Mouse (Mus musculus) neural tube, embryonic 12.5 days (tissue): Measurements from ENCODE around the gene 1810013L24Rik. TPM values are rescaled to one million over a fixed set of nuclear protein-coding genes. Genes with fewer than 3 reads are reported as not detected.
A peak's percentile ranks its signal among the peaks of the same experiment; 100 is the strongest.

Experiments used
- ATAC-seq: fragments of 200-750 bp; cut with Nextera tagmentation; 2 replicates; pipeline ENCODE4 v1.8.0; 2017; ENCODE audit warnings: low read depth, mild to moderate bottlenecking, moderate TSS enrichment, moderate library complexity; ENCODE audit not compliant: low FRiP score
- H3K27ac ChIP-seq: fragments of 300-500 bp; sonication (generic); 2 replicates; pipeline ENCODE4 v1.5.1; 2016
- H3K27me3 ChIP-seq: fragments of 300-500 bp; sonication (generic); replicated peaks from 2 replicates; pipeline ENCODE4 v1.6.1; 2016; ENCODE audit warnings: mild to moderate bottlenecking
- H3K36me3 ChIP-seq: fragments of 300-500 bp; sonication (generic); 2 replicates; pipeline ENCODE4 v1.6.1; 2016; ENCODE audit warnings: mild to moderate bottlenecking
- H3K4me1 ChIP-seq: fragments of 300-500 bp; sonication (generic); 2 replicates; pipeline ENCODE4 v1.6.1; 2016
- H3K4me2 ChIP-seq: fragments of 300-500 bp; sonication (generic); replicated peaks from 2 replicates; pipeline ENCODE4 v1.6.1; 2016; ENCODE audit warnings: mild to moderate bottlenecking
- H3K4me3 ChIP-seq: fragments of 300-500 bp; sonication (generic); 2 replicates; pipeline ENCODE4 v1.5.1; 2016
- H3K9ac ChIP-seq: fragments of 300-500 bp; sonication (generic); 2 replicates; pipeline ENCODE4 v1.6.1; 2016; ENCODE audit warnings: mild to moderate bottlenecking
- H3K9me3 ChIP-seq: fragments of 300-500 bp; sonication (generic); 2 replicates; pipeline ENCODE4 v1.6.1; 2016; ENCODE audit warnings: mild to moderate bottlenecking
- WGBS: fragments of 180-500 bp; shearing (Covaris S2); methylation state at CpG from one replicate; pipeline ENCODE4 v1.1.7; 2016; 5-methylcytosine and 5-hydroxymethylcytosine counted together
- polyA plus RNA-seq: library from polyadenylated mRNA; unstranded; fragments of >200 nt; fragmentation: Nextera tagmentation; extraction: Ambion mirVana; gene quantifications from 2 replicates; pipeline ENCODE4 v1.2.1, GENCODE M21; 2016

The 1810013L24Rik gene
- polyA plus RNA-seq, 1 experiment from 2014 or later = 45.0 TPM

GRCm38 (mm10) chr16:8842962-8843361 lies 13.1 kb downstream of the 1810013L24Rik start:
- ATAC-seq = no peak
- H3K36me3 ChIP-seq = peaks cover 29% of the 10 kb centered on the region
- WGBS = 94% methylated on average over 10 of the region's 10 CpGs

DNA sequence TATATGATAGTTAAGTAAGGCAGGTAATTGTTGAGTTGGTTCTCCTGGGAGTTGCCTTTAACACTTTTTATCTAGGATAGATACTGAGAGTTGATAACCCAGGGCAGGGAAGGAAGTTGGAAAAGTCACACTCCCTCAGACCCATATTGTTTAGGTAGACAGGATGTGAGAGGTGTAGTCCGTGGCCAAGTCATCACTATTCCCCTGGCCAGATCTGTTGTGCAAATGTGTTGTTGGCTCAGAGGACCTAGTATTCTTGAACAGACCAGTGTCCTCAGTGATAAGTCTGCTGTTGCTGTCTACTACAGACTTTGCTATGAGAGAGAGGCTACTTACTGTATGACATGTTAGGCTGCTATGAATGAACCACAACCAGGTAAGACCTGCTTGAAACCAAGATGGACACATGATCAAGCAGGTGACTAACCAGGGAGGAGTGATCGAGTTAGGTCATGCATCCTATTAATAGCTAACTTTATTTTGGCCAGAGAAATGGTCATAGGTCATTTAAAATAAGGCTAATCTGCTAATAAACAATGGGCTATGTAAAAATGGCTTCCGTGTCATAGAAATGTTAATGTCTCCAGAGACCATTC lies 13.8 kb downstream of the 1810013L24Rik start:
- H3K4me3 ChIP-seq = no peak overlapping the region
- WGBS = 93% methylated on average over 3 of the region's 3 CpGs
- ATAC-seq = no peak
- H3K9ac ChIP-seq = no peak overlapping the region
- H3K27ac ChIP-seq = no peak overlapping the region
- no peaks in the 10 kb centered on the region for H3K27me3 ChIP-seq
- peaks cover 23% of the 10 kb centered on the region for H3K36me3 ChIP-seq
- H3K4me1 ChIP-seq = no peaks in the 10 kb centered on the region
- no peak overlapping the region for H3K4me2 ChIP-seq
- H3K9me3 ChIP-seq = no peaks in the 10 kb centered on the region

More at GRCm38 (mm10) chr16:8842962-8843361, 13.1 kb downstream of the 1810013L24Rik start:
- Histone ChIP-seq H3K27me3 (no peaks in the 10 kb centered on the region), H3K4me1 (no peaks in the 10 kb centered on the region), H3K4me2 (no peak overlapping the region), H3K9me3 (no peaks in the 10 kb centered on the region), H3K9ac (no peak overlapping the region), H3K4me3 (no peak overlapping the region), H3K27ac (no peak overlapping the region)

DNA sequence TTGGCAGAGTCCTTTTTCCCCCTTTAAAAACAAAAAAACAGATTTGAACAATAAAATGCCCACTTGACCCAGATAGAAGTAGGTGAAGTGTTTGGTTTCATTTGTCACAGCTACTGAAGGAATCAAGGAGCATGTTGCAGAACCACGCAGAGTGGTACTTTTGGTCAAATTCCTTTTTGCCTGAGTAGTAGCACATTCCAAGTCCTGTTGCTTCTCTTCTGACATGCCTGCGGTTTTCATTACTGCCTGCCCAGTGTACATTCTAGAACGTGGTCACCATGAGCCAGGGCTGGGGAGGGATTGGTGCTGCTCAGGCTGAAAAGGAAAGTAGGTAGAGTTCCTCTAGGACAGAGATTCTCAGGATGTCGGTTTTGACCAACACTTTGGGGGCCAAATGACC lies 16.1 kb downstream of the 1810013L24Rik start:
- Histone ChIP-seq H3K4me1 (no peaks in the 10 kb centered on the region), H3K9ac (no peak overlapping the region), H3K27ac (no peak overlapping the region), H3K4me2 (no peak overlapping the region), H3K9me3 (no peaks in the 10 kb centered on the region), H3K36me3 (peaks cover 20% of the 10 kb centered on the region), H3K27me3 (no peaks in the 10 kb centered on the region), H3K4me3 (no peak overlapping the region)
- no peak for ATAC-seq
- 90% methylated on average over 4 of the region's 4 CpGs for WGBS

DNA sequence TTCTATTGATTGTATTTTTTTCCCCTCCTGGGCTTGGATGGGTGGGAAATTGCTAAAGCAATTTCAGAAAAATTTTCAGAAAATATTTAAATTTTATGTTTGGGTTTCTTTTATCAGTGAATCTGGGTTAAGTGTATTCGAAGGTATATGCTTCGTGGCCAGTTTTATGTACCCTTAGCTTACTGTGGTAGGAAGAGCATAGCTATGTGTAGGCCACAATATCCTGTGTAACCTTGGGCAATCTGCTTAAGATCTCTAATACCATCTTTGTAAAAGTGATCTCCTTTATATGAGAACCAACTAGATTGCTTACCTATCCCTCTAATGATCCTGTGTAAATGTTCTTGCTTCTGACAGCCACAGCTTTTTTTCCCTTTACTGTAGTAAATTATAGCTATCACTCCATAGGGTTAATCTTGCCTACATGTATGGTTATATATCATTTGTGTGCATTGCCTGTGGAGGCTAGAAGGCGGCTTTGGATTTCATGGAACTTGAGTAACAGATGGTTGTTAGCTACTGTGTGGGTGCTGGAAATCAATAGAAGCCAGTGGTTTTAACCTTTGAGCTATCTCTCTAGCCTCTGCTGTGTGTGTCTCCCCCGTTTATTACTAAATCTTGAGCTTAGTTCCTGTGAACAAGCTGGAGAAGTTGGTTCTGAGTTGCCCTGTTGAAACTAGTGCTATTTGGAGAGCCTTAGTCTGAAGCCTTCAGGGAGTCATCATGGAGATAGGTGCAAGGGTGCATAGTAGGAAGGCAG lies 18.6 kb downstream of the 1810013L24Rik start:
- Histone ChIP-seq H3K9me3 (no peaks in the 10 kb centered on the region), H3K27me3 (no peaks in the 10 kb centered on the region), H3K27ac (no peak overlapping the region), H3K4me2 (no peak overlapping the region), H3K4me3 (no peak overlapping the region), H3K9ac (no peak overlapping the region), H3K36me3 (peaks cover 14% of the 10 kb centered on the region), H3K4me1 (no peaks in the 10 kb centered on the region; the same call in 1 of the 2 replicates)
- ATAC-seq = no peak
- 87% methylated on average over 4 of the region's 4 CpGs for WGBS

GRCm38 (mm10) chr16:8849929-8850328 lies 20.0 kb downstream of the 1810013L24Rik start:
- ATAC-seq = no peak

GRCm38 (mm10) chr16:8855143-8855542 lies 25.2 kb downstream of the 1810013L24Rik start:
- 94% methylated on average over 2 of the region's 2 CpGs for WGBS
- no peak overlapping the region for H3K9ac ChIP-seq
- H3K4me1 ChIP-seq = no peaks in the 10 kb centered on the region; the same call in 1 of the 2 replicates
- no peak overlapping the region for H3K4me3 ChIP-seq
- peaks cover 29% of the 10 kb centered on the region for H3K36me3 ChIP-seq
- H3K27me3 ChIP-seq = no peaks in the 10 kb centered on the region
- ATAC-seq = no peak
- H3K4me2 ChIP-seq = no peak overlapping the region
- no peak overlapping the region for H3K27ac ChIP-seq
- H3K9me3 ChIP-seq = no peaks in the 10 kb centered on the region

More at GRCm38 (mm10) chr16:8849929-8850328, 20.0 kb downstream of the 1810013L24Rik start:
- Histone ChIP-seq H3K4me3 (no peak overlapping the region), H3K27me3 (no peaks in the 10 kb centered on the region), H3K9me3 (no peaks in the 10 kb centered on the region), H3K36me3 (peaks cover 9% of the 10 kb centered on the region), H3K4me2 (no peak overlapping the region), H3K27ac (no peak overlapping the region), H3K4me1 (no peaks in the 10 kb centered on the region; the same call in 1 of the 2 replicates), H3K9ac (no peak overlapping the region)
- 84% methylated on average over 1 of the region's 1 CpGs for WGBS

GRCm38 (mm10) chr16:8856820-8857219 lies 26.9 kb downstream of the 1810013L24Rik start:
- Histone ChIP-seq H3K36me3 (peaks cover 37% of the 10 kb centered on the region), H3K9ac (no peak overlapping the region)
- WGBS = 85% methylated on average over 2 of the region's 2 CpGs

GRCm38 (mm10) chr16:8862336-8862987 lies 32.6 kb downstream of the 1810013L24Rik start:
- H3K4me3 ChIP-seq = no peak overlapping the region
- H3K27me3 ChIP-seq = no peaks in the 10 kb centered on the region
- H3K9ac ChIP-seq = no peak overlapping the region
- no peaks in the 10 kb centered on the region for H3K9me3 ChIP-seq
- no peak overlapping the region for H3K27ac ChIP-seq
- H3K36me3 ChIP-seq = peaks cover 20% of the 10 kb centered on the region; the same call in 1 of the 2 replicates
- no peak overlapping the region for H3K4me2 ChIP-seq
- no peaks in the 10 kb centered on the region for H3K4me1 ChIP-seq
- 90% methylated on average over 5 of the region's 5 CpGs for WGBS
- no peak for ATAC-seq

More at GRCm38 (mm10) chr16:8856820-8857219, 26.9 kb downstream of the 1810013L24Rik start:
- Histone ChIP-seq H3K27ac (no peak overlapping the region), H3K4me1 (no peaks in the 10 kb centered on the region; the same call in 1 of the 2 replicates), H3K4me3 (no peak overlapping the region), H3K27me3 (no peaks in the 10 kb centered on the region), H3K9me3 (no peaks in the 10 kb centered on the region), H3K4me2 (no peak overlapping the region)
- ATAC-seq = no peak

- no peaks in the 10 kb centered on the region for H3K4me1 ChIP-seq
- 81% methylated on average over 4 of the region's 4 CpGs for WGBS
- ATAC-seq = no peak
- no peak overlapping the region for H3K9ac ChIP-seq
- H3K27ac ChIP-seq = no peak overlapping the region
- no peak overlapping the region for H3K4me3 ChIP-seq
- H3K27me3 ChIP-seq = no peaks in the 10 kb centered on the region
- no peak overlapping the region for H3K4me2 ChIP-seq
- no peaks in the 10 kb centered on the region for H3K9me3 ChIP-seq
- H3K36me3 ChIP-seq = peaks cover 19% of the 10 kb centered on the region; the same call in 1 of the 2 replicates
Observed at GRCm38 (mm10) chr16:8864223-8864631, 34.3 kb downstream of the 1810013L24Rik start.

DNA sequence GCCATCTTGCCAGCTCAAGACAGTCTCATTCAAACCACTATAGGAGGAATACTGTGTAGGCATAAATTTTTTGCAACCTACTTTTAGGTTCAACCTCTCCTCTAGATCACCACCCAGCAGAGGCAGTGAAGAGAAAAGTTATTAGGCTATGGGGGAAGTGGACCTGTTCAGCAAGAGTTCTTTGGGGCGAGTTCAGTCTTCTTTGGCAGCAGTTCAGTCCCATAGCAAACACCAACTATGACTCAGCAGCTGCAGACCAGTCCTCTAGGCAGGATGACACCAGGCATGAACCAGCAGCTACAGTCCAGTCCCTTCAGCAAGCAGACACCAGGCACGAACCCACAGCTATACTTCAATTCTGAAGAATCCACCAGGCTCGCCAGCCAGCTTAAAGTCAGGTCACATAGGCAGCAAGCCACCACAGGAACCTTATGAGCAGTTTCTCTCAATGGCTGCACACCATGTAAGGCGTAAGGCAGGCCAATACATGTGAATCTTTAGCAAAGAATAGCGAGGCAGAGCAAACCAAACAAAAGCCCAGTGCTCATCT lies 37.6 kb downstream of the 1810013L24Rik start:
- WGBS = 89% methylated on average over 5 of the region's 5 CpGs
- Histone ChIP-seq H3K4me1 (no peaks in the 10 kb centered on the region), H3K27me3 (no peaks in the 10 kb centered on the region), H3K4me3 (no peak overlapping the region), H3K9ac (no peak overlapping the region), H3K36me3 (peaks cover 3% of the 10 kb centered on the region; the same call in 1 of the 2 replicates), H3K9me3 (no peaks in the 10 kb centered on the region), H3K27ac (no peak overlapping the region), H3K4me2 (no peak overlapping the region)
- ATAC-seq = no peak

DNA sequence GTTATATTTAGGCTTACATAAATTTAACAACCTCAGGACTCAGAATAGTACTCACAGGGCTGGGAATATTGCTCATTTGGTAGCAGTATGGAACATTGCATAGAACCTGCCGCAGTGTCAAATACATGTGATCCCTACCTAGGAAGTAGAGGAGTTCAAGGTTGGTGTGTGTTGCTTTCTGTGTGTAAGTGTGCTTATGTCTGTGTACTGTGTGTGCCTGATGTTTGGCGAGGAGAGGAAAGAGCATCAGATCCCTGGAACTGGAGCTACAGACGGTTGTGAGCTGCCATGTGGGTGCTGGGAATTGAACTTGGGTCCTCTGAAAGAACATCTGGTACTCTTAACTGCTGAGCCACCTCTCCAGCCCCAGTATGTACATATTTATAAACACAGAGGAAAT lies 38.6 kb downstream of the 1810013L24Rik start:
- ATAC-seq = no peak
- 90% methylated on average over 3 of the region's 3 CpGs for WGBS
- H3K36me3 ChIP-seq = peaks cover 3% of the 10 kb centered on the region; the same call in 1 of the 2 replicates

DNA sequence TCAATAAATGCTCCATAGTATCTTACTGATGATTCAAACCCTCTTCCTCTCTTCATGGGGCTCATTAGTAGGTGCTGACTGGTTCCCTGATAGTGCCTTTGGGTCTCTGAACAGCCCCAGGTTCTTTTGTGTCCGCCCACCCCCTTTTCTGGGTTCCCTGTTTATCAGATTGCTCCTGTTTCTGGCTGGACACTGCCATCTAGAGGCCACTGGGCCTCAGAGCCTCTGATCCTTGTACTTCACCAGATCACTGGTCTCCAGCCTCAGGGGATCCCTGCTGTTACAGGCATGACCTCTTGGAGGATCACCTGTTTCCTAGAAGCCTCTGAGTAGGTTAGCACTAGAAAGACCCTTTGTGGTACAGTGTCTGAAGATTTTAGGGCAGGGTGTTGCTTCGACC lies 39.8 kb downstream of the 1810013L24Rik start:
- peak; percentile 42; the same call in 1 of the 2 replicates for ATAC-seq
- no peak overlapping the region for H3K27ac ChIP-seq
- H3K4me2 ChIP-seq = no peak overlapping the region
- H3K4me1 ChIP-seq = no peaks in the 10 kb centered on the region
- H3K9ac ChIP-seq = no peak overlapping the region
- no peaks in the 10 kb centered on the region for H3K27me3 ChIP-seq
- 31% methylated on average over 2 of the region's 2 CpGs for WGBS
- no peaks in the 10 kb centered on the region for H3K9me3 ChIP-seq
- H3K4me3 ChIP-seq = no peak overlapping the region
- peaks cover 3% of the 10 kb centered on the region; the same call in 1 of the 2 replicates for H3K36me3 ChIP-seq

More for the DNA sequence above, 38.6 kb downstream of the 1810013L24Rik start:
- Histone ChIP-seq H3K27me3 (no peaks in the 10 kb centered on the region), H3K4me3 (no peak overlapping the region), H3K9ac (no peak overlapping the region), H3K4me1 (no peaks in the 10 kb centered on the region), H3K4me2 (no peak overlapping the region), H3K9me3 (no peaks in the 10 kb centered on the region), H3K27ac (no peak overlapping the region)
